ENCODE assay signal across 8 mouse cellular contexts in the genomic region with DNA sequence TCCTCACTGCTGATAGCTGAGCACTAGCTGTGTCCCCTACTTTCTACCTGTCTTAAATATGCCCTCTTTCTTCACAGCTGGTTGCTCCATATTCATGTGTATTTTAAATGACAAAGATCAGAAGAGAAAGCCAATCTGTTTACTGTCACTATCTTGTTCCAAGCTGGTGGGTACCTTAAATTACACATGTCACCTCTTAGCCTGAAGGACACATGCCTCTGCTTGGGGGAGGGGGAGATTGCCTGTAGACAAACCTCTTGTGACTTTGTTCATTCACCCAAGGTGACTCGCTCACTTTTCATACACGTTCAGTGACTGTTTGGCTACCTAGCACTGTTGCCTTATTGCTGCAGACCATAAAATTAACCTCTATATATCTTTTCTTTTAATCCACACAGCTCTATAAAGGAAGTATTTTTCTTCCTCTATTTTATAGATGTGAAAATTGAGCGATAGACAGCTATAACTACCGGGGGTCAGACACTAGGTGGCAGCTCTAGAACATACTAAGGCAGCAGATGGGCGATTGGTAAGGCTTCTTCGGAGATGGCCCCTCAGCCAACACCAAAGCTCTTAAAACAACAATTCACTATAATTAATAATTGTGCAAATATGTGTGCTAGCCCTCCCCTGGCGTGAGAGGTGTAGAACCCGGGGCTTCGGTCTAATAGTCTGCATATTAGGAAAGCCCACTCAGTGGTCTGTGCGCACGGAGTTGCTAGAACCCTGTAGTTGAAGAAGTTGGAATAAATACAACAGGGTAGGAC. TPM values are rescaled to one million over a fixed set of nuclear protein-coding genes. Genes with fewer than 3 reads are reported as not detected.
DNase-seq lines count a peak whose midpoint lies in the region; ATAC-seq lines count a peak whose summit lies in the region.

No protein-coding gene starts in this region.

- no peak overlapping the region for H3K4me2 ChIP-seq in embryonic facial prominence, embryonic 11.5 days (ENCODE audit: low read depth, low read length)
- no peak overlapping the region for H3K4me2 ChIP-seq in hindbrain, embryonic 13.5 days

- no peaks in the 10 kb centered on the region for H3K36me3 ChIP-seq in embryonic facial prominence, embryonic 11.5 days (replicated peaks; ENCODE audit: control insufficient read depth, insufficient read depth, low read depth, low read length)
- peaks cover 19% of the 10 kb centered on the region for H3K36me3 ChIP-seq in hindbrain, embryonic 13.5 days

- no peak overlapping the region for H3K9ac ChIP-seq in embryonic facial prominence, embryonic 11.5 days (replicated peaks; ENCODE audit: low read length)
- no peak overlapping the region for H3K9ac ChIP-seq in hindbrain, embryonic 13.5 days

- H3K27me3 ChIP-seq in embryonic facial prominence, embryonic 11.5 days (ENCODE audit: control insufficient read depth, insufficient read depth, low read length), result no peaks in the 10 kb centered on the region
- no peaks in the 10 kb centered on the region for H3K27me3 ChIP-seq in hindbrain, embryonic 13.5 days

- WGBS in embryonic facial prominence, embryonic 11.5 days, result 54% methylated on average over 11 of the region's 11 CpGs
- WGBS in hindbrain, embryonic 13.5 days, result 53% methylated on average over 11 of the region's 11 CpGs

- peak; percentile 16; the same call in 1 of the 2 replicates for ATAC-seq in embryonic facial prominence, embryonic 11.5 days (replicated peaks; ENCODE audit: insufficient number of reproducible peaks, low FRiP score, low TSS enrichment, low read depth)
- ATAC-seq in hindbrain, embryonic 13.5 days (ENCODE audit: low FRiP score), result peak; percentile 54
- peak; percentile 67 for ATAC-seq in megakaryocyte, adult 5-6 weeks (ENCODE audit: poor library complexity, severe bottlenecking)

- no peak overlapping the region for H3K4me3 ChIP-seq in embryonic facial prominence, embryonic 11.5 days (ENCODE audit: low read depth, low read length)
- no peak overlapping the region for H3K4me3 ChIP-seq in hindbrain, embryonic 13.5 days

- no peak overlapping the region for H3K27ac ChIP-seq in embryonic facial prominence, embryonic 11.5 days (replicated peaks; ENCODE audit: low read depth, low read length)
- peak overlapping the region; percentile 24; the same call in 1 of the 2 replicates for H3K27ac ChIP-seq in hindbrain, embryonic 13.5 days

- H3K4me1 ChIP-seq in embryonic facial prominence, embryonic 11.5 days (ENCODE audit: control insufficient read depth, insufficient read depth, low read length), result no peaks in the 10 kb centered on the region
- H3K4me1 ChIP-seq in hindbrain, embryonic 13.5 days (replicated peaks), result peaks cover 16% of the 10 kb centered on the region

- DNase-seq in CD4-positive, CD25-positive, alpha-beta regulatory T cell, adult 2 months (ENCODE audit: low read depth, low spot score), result peak; percentile 77
- peak; percentile 64 for DNase-seq in NIH3T3 (ENCODE audit: low read depth)
- peak; percentile 61 for DNase-seq in embryonic facial prominence, embryonic 11.5 days (ENCODE audit: low spot score)
- DNase-seq in layer of hippocampus, adult 9-11 months, result peak; percentile 58
- DNase-seq in right cerebral cortex, postnatal 4 days, result peak; percentile 46
- no peak for DNase-seq in urinary bladder, adult 18-20 months (ENCODE audit: low spot score in 2 of 2)

- no peaks in the 10 kb centered on the region for H3K9me3 ChIP-seq in embryonic facial prominence, embryonic 11.5 days (replicated peaks; ENCODE audit: control insufficient read depth, low read length)
- no peaks in the 10 kb centered on the region for H3K9me3 ChIP-seq in hindbrain, embryonic 13.5 days

RNA-seq across cellular contexts. Expression of a gene that starts 22.7 kb away (rescaled TPM):
- 97.8 and 110 TPM in 2 replicates for polyA plus RNA-seq in embryonic facial prominence, embryonic 11.5 days (2014; fragmentation: Nextera tagmentation; extraction: Ambion mirVana)
- 178 and 180 TPM in 2 replicates for polyA plus RNA-seq in hindbrain, embryonic 13.5 days (2015; fragmentation: Nextera tagmentation; extraction: Ambion mirVana)
- total RNA-seq in megakaryocyte, adult 5-6 weeks (2015), result 56.1 and 60.6 TPM in 2 replicates
- 52.7 and 60.0 TPM in 2 replicates for total RNA-seq in megakaryocyte, adult 5-6 weeks (2017)

RNA-seq across cellular contexts. Expression of a gene that starts 25.1 kb away (rescaled TPM):
- polyA plus RNA-seq in embryonic facial prominence, embryonic 11.5 days (2014; fragmentation: Nextera tagmentation; extraction: Ambion mirVana), result not detected in 2 replicates
- 0.13 and 0.19 TPM in 2 replicates for polyA plus RNA-seq in hindbrain, embryonic 13.5 days (2015; fragmentation: Nextera tagmentation; extraction: Ambion mirVana)
- not detected in 2 replicates for total RNA-seq in megakaryocyte, adult 5-6 weeks (2015)
- total RNA-seq in megakaryocyte, adult 5-6 weeks (2017), result not detected in 2 replicates

Comparison
In these comparisons a context has a peak if more than half of its experiments do, and no peak if none do; other contexts are left out.
1. DNase-seq: peak in CD4-positive, CD25-positive, alpha-beta regulatory T cell, adult 2 months (single experiment), NIH3T3 (single experiment), embryonic facial prominence, embryonic 11.5 days (single experiment), layer of hippocampus, adult 9-11 months (single experiment) and right cerebral cortex, postnatal 4 days (single experiment); none in urinary bladder, adult 18-20 months (0 of 2).
2. ATAC-seq: peak in every context shown above with its lines; median percentile 67 in megakaryocyte, adult 5-6 weeks; 54 in hindbrain, embryonic 13.5 days; 16 in embryonic facial prominence, embryonic 11.5 days.